Mouse (Mus musculus): Measurements from ENCODE around the gene Pacs2.

DNA sequence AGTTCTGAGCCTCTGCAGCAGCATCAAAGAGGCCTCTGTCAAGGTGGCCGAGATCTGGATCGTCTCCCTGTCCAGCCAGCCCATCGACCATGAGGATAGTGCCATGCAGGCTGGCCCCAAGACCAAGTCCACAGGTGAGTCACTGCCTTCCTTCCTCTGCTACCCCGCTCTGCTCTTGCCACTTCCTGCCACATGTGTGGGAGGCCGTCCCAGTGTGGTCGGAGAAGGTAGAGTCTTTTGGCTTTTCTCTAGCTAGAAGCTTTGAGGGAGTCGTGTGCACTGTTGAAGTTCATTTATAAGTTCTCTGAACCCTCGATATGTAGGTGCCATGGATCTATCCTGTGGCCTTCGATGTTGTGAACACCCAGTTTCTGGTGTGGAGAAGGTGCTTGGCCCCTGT, 35.5 kb downstream of the Pacs2 start:
- TF ChIP-seq POLR2A (IDR thresholded peaks at IDR 0.05; ENCODE audit: insufficient read depth, low read depth, low read length) (no peak), CTCF (IDR thresholded peaks at IDR 0.05) (no peak)
